In the genomic region with DNA sequence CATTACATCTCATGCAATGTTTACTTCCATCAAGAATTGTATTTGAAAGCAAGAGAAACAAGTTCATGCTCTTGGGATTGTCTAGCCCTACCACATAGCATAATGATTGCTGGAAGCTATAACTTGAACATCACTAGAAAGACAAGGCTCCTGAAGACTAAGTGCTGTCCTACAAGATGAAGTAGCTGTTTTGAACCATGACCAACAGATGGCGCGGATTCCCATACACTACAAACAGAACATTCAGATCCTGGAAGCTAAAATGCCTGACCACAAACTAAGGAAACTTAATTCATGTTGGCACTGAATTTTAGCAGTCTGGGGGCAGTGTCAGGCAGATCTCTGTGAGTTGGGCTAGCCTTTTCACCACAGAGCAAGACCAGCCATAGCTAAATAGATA, we compare ENCODE assay signal across 13 mouse cellular contexts. TPM values are rescaled to one million over a fixed set of nuclear protein-coding genes. Genes with fewer than 3 reads are reported as not detected.
DNase-seq lines count a peak whose midpoint lies in the region; ATAC-seq and TF ChIP-seq lines count a peak whose summit lies in the region.
"Had no signal": no experiment of that assay in that cellular context is flagged by ENCODE, and none has a peak within 500 bp of the region (broad histone marks: within the 10 kb centered on the region; RNA-seq: fewer than 3 reads in every experiment).

No protein-coding gene starts in this region.

- no peaks in the 10 kb centered on the region for H3K9me3 ChIP-seq in neural tube, embryonic 15.5 days (replicated peaks)
- H3K9me3 ChIP-seq: intestine, embryonic 15.5 days; limb, embryonic 15.5 days; stomach, embryonic 15.5 days had no signal

- H3K4me3 ChIP-seq in kidney, adult 2 months (ENCODE audit: insufficient read depth, low read depth, low read length), result no peak overlapping the region
- H3K4me3 ChIP-seq in neural tube, embryonic 15.5 days (replicated peaks), result no peak overlapping the region
- H3K4me3 ChIP-seq: intestine, embryonic 15.5 days; limb, embryonic 15.5 days; stomach, embryonic 15.5 days had no signal

- no peak for TF ChIP-seq CTCF in kidney, adult 2 months (conservative IDR thresholded peaks at IDR 0.05; ENCODE audit: insufficient read depth, insufficient read length, low read depth, low read length)

- no peaks in the 10 kb centered on the region for H3K4me1 ChIP-seq in kidney, adult 2 months (ENCODE audit: control insufficient read depth, insufficient read depth, low read length)
- no peaks in the 10 kb centered on the region for H3K4me1 ChIP-seq in neural tube, embryonic 15.5 days
- H3K4me1 ChIP-seq: intestine, embryonic 15.5 days; limb, embryonic 15.5 days; stomach, embryonic 15.5 days had no signal

- no peak overlapping the region for H3K9ac ChIP-seq in neural tube, embryonic 15.5 days (replicated peaks)
- H3K9ac ChIP-seq: intestine, embryonic 15.5 days; limb, embryonic 15.5 days; stomach, embryonic 15.5 days had no signal

- no peak overlapping the region for H3K4me2 ChIP-seq in neural tube, embryonic 15.5 days
- H3K4me2 ChIP-seq: intestine, embryonic 15.5 days; limb, embryonic 15.5 days; stomach, embryonic 15.5 days had no signal

- no peak overlapping the region for H3K27ac ChIP-seq in kidney, adult 2 months (ENCODE audit: insufficient read depth, low read depth, low read length)
- H3K27ac ChIP-seq in neural tube, embryonic 15.5 days (replicated peaks), result no peak overlapping the region
- H3K27ac ChIP-seq: intestine, embryonic 15.5 days; limb, embryonic 15.5 days; stomach, embryonic 15.5 days had no signal

- no peaks in the 10 kb centered on the region for H3K27me3 ChIP-seq in kidney, adult 2 months (replicated peaks; ENCODE audit: control insufficient read depth, insufficient read depth, low read length)
- no peaks in the 10 kb centered on the region for H3K27me3 ChIP-seq in splenic B cell, adult 2 months (ENCODE audit: control insufficient read depth, insufficient read depth, low read length, poor library complexity, severe bottlenecking)
- no peaks in the 10 kb centered on the region for H3K27me3 ChIP-seq in neural tube, embryonic 15.5 days (replicated peaks)
- H3K27me3 ChIP-seq: intestine, embryonic 15.5 days; limb, embryonic 15.5 days; stomach, embryonic 15.5 days had no signal

- ATAC-seq in neural tube, embryonic 15.5 days (ENCODE audit: low FRiP score), result no peak
- ATAC-seq: intestine, embryonic 15.5 days had no signal

- peak; percentile 9 for DNase-seq in kidney, adult 2 months
- no peak for DNase-seq in kidney, postnatal 4 days
- DNase-seq in thymus, postnatal 0 days (ENCODE audit: low spot score), result peak; percentile 3
- DNase-seq in thymus, adult 18-20 months, result no peak
- DNase-seq in MEL-GATA-1-ER (ENCODE audit: extremely low read depth, low read depth), result peak; percentile 11
- DNase-seq in splenic B cell, adult 2 months (ENCODE audit: low read depth, low spot score), result peak; percentile 6
- DNase-seq in cerebellum, adult 11 months, result no peak
- DNase-seq: cerebellum, postnatal 25 days; heart, postnatal 4 days had no signal

- 63% methylated on average over 2 of the region's 2 CpGs for WGBS in kidney, adult 2 months
- WGBS in neural tube, embryonic 15.5 days, result 61% methylated on average over 2 of the region's 2 CpGs

- no peaks in the 10 kb centered on the region for H3K36me3 ChIP-seq in kidney, adult 2 months (ENCODE audit: control insufficient read depth, insufficient read depth, low read length)
- H3K36me3 ChIP-seq in splenic B cell, adult 2 months (ENCODE audit: control insufficient read depth, insufficient read depth, low read length, poor library complexity, severe bottlenecking), result no peaks in the 10 kb centered on the region
- H3K36me3 ChIP-seq in neural tube, embryonic 15.5 days, result no peaks in the 10 kb centered on the region
- H3K36me3 ChIP-seq: intestine, embryonic 15.5 days; limb, embryonic 15.5 days; stomach, embryonic 15.5 days had no signal

- TF ChIP-seq POLR2A in kidney, adult 2 months (IDR thresholded peaks at IDR 0.05; ENCODE audit: low read depth, low read length), result no peak

RNA-seq across cellular contexts. Expression of gene 4930563M21Rik, which starts 14.4 kb away (rescaled TPM):
- polyA plus RNA-seq in kidney, adult 2 months (2012; rRNA removed), result not detected in 2 replicates
- polyA plus RNA-seq in thymus, postnatal 0 days (2015; fragmentation: Nextera tagmentation; extraction: Ambion mirVana), result not detected in 2 replicates
- polyA plus RNA-seq in neural tube, embryonic 15.5 days (2015; fragmentation: Nextera tagmentation; extraction: Ambion mirVana), result not detected in 2 replicates
- polyA plus RNA-seq: intestine, embryonic 15.5 days; limb, embryonic 15.5 days; stomach, embryonic 15.5 days had no signal

RNA-seq across cellular contexts. Expression of gene Rcn2, which starts 16.9 kb away (rescaled TPM):
- polyA plus RNA-seq in kidney, adult 2 months (2012; rRNA removed), result 24.4 and 39.9 TPM in 2 replicates
- 104 and 110 TPM in 2 replicates for polyA plus RNA-seq in thymus, postnatal 0 days (2015; fragmentation: Nextera tagmentation; extraction: Ambion mirVana)
- polyA plus RNA-seq in neural tube, embryonic 15.5 days (2015; fragmentation: Nextera tagmentation; extraction: Ambion mirVana), result 233 and 243 TPM in 2 replicates

Comparison
In these comparisons a context has a peak if more than half of its experiments do, and no peak if none do; other contexts are left out.
1. DNase-seq: peak in kidney, adult 2 months (single experiment), thymus, postnatal 0 days (single experiment), MEL-GATA-1-ER (single experiment) and splenic B cell, adult 2 months (single experiment); none in kidney, postnatal 4 days (0 of 2), thymus, adult 18-20 months (0 of 2) and cerebellum, adult 11 months (single experiment).